Mouse (Mus musculus) myocyte (in vitro differentiated cells): ENCODE measurements around the gene Pcsk2. TPM values are rescaled to one million over a fixed set of nuclear protein-coding genes. Genes with fewer than 3 reads are reported as not detected.

Experiments used
- H3K27me3 ChIP-seq: one replicate; pipeline ENCODE4 v1.6.1; 2011; ENCODE audit not compliant: control insufficient read depth, insufficient read depth, insufficient read length
- H3K36me3 ChIP-seq: one replicate; pipeline ENCODE4 v1.6.1; 2011; ENCODE audit not compliant: control insufficient read depth, insufficient read depth
- H3K4me2 ChIP-seq: one replicate; pipeline ENCODE4 v1.6.1; 2011; ENCODE audit warnings: low read depth, control low read depth
- H3K4me3 ChIP-seq: one replicate; pipeline ENCODE4 v1.5.1; 2011; ENCODE audit warnings: mild to moderate bottlenecking, control low read depth, moderate library complexity
- H3K79me2 ChIP-seq: one replicate; pipeline ENCODE4 v1.6.1; 2011; ENCODE audit not compliant: control insufficient read depth, insufficient read depth
- H3ac ChIP-seq: one replicate; pipeline ENCODE4 v1.6.1; 2011; ENCODE audit not compliant: control insufficient read depth, insufficient read length
- CEBPB ChIP-seq: IDR thresholded peaks from 2 replicates; pipeline ENCODE4 v1.6.1; 2011; ENCODE audit warnings: mild to moderate bottlenecking, moderate library complexity; ENCODE audit not compliant: poor library complexity, insufficient read depth, severe bottlenecking
- E2F4 ChIP-seq: IDR thresholded peaks from one replicate; pipeline ENCODE4 v1.6.1; 2011; ENCODE audit warnings: mild to moderate bottlenecking, control low read depth, moderate library complexity; ENCODE audit not compliant: insufficient read depth
- MAX ChIP-seq: IDR thresholded peaks from one replicate; pipeline ENCODE4 v1.6.1; 2011; ENCODE audit warnings: low read depth, mild to moderate bottlenecking, control low read depth
- MYOD1 ChIP-seq, 3 experiments: IDR thresholded peaks; one replicate each; pipeline ENCODE4 v1.6.1; 2011; ENCODE audit warnings: control low read depth in 2 of 3, low read depth in 2 of 3, mild to moderate bottlenecking in 2 of 3, moderate library complexity in 1 of 3; ENCODE audit not compliant: insufficient read length in 2 of 3, control insufficient read depth in 1 of 3
- MYOG ChIP-seq, 3 experiments: IDR thresholded peaks; one replicate each; pipeline ENCODE4 v1.6.1; 2011; ENCODE audit warnings: control low read depth in 2 of 3, low read depth in 2 of 3, mild to moderate bottlenecking in 2 of 3; ENCODE audit not compliant: insufficient read length in 2 of 3, control insufficient read depth in 1 of 3, insufficient read depth in 1 of 3
- POLR2A ChIP-seq: IDR thresholded peaks from one replicate; pipeline ENCODE4 v1.6.1; 2011; ENCODE audit warnings: low read depth, mild to moderate bottlenecking, control low read depth, moderate library complexity; ENCODE audit not compliant: insufficient read length
- POLR2AphosphoS2 ChIP-seq: IDR thresholded peaks from one replicate; pipeline ENCODE4 v1.6.1; 2011; ENCODE audit warnings: low read depth, control low read depth; ENCODE audit not compliant: insufficient read length
- REST ChIP-seq: IDR thresholded peaks from one replicate; pipeline ENCODE4 v1.6.1; 2011; ENCODE audit warnings: mild to moderate bottlenecking, control low read depth, moderate library complexity; ENCODE audit not compliant: insufficient read depth, insufficient read length
- SRF ChIP-seq: IDR thresholded peaks from one replicate; pipeline ENCODE4 v1.6.1; 2011; ENCODE audit warnings: low read depth; ENCODE audit not compliant: control insufficient read depth, insufficient read length
- TCF12 ChIP-seq: IDR thresholded peaks from one replicate; pipeline ENCODE4 v1.6.1; 2011; ENCODE audit warnings: mild to moderate bottlenecking, control low read depth; ENCODE audit not compliant: poor library complexity, insufficient read depth, severe bottlenecking
- TCF3 ChIP-seq: IDR thresholded peaks from one replicate; pipeline ENCODE4 v1.6.1; 2011; ENCODE audit warnings: low read depth, control low read depth; ENCODE audit not compliant: insufficient read length
- USF1 ChIP-seq: IDR thresholded peaks from one replicate; pipeline ENCODE4 v1.6.1; 2011; ENCODE audit warnings: low read depth, mild to moderate bottlenecking, control low read depth, moderate library complexity
- polyA plus RNA-seq: library from polyadenylated mRNA; unstranded; fragments of >200 nt; fragmentation: generic; extraction: Trizol; gene quantifications from one replicate; pipeline ENCODE4 v1.2.1, GENCODE M21; 2012; ENCODE audit warnings: missing spikeins

Pcsk2 gene
- polyA plus RNA-seq, 1 experiment: 0.01 TPM

DNA sequence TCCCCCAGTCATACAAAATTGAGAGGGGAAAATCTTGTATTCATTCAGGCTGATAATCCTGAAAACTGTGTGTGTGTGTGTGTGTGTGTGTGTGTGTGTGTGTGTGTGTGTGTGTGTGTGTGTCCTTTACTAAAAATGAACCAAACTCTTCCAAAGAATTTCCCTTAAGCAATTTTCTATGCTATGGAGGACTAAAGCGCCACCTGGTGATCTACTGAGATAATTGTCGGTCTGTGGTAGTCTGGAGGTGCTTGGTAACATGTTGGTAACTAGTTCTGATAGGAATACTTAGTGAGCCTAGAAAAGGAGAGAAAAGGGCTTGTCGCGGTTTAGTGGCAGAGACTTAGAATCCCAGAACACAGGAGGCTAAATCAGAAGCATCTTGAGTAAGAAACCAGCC is 230.5 kb downstream of the Pcsk2 start:
- H3K36me3 ChIP-seq: no peaks in the 10 kb centered on the region
- TF ChIP-seq USF1 (no peak), E2F4 (no peak), MYOD1 (IDR thresholded peaks at IDR 0.05; ENCODE audit: control insufficient read depth in 1 of 3, insufficient read length in 2 of 3, low read depth in 2 of 3) (no peak), CEBPB (no peak), POLR2A (no peak), MAX (no peak), SRF (no peak), TCF12 (no peak)
- no peak overlapping the region for H3K4me3 ChIP-seq
- no peak overlapping the region for H3ac ChIP-seq
- H3K4me2 ChIP-seq: no peak overlapping the region
- H3K79me2 ChIP-seq: no peaks in the 10 kb centered on the region
- H3K27me3 ChIP-seq: no peaks in the 10 kb centered on the region

DNA sequence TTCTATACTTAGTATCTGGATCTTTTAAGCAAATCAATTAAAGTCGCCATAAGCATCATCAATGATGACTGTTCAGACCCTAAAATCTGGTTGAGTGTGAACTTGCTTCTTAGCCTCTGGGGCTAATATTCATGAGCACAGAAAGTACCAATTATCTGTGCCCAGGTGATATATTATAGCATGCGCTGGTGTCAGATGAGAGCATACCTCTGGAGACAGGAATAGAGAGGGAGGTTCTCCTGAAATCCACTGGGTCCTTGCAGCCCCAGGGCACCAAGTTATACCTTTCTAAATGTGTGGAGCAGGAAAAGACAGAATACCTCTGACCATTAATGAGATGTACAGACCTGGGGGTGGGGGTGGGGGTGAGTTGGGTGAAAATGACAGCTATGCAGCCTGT is 234.4 kb downstream of the Pcsk2 start:
- Histone ChIP-seq H3K27me3 (no peaks in the 10 kb centered on the region), H3K36me3 (no peaks in the 10 kb centered on the region), H3ac (no peak overlapping the region), H3K4me2 (no peak overlapping the region), H3K79me2 (no peaks in the 10 kb centered on the region), H3K4me3 (no peak overlapping the region)
- no peak for TF ChIP-seq USF1
- no peak for TF ChIP-seq MYOG (IDR thresholded peaks at IDR 0.05; ENCODE audit: control insufficient read depth in 1 of 3, insufficient read depth in 1 of 3, insufficient read length in 2 of 3, low read depth in 2 of 3)
- TF ChIP-seq TCF12: no peak
- no peak for TF ChIP-seq CEBPB
- TF ChIP-seq MYOD1 (IDR thresholded peaks at IDR 0.05; ENCODE audit: control insufficient read depth in 1 of 3, insufficient read length in 2 of 3, low read depth in 2 of 3): no peak
- TF ChIP-seq TCF3: no peak
- TF ChIP-seq SRF: no peak
- no peak for TF ChIP-seq POLR2A
- TF ChIP-seq MAX: no peak
- TF ChIP-seq REST: no peak
- no peak for TF ChIP-seq POLR2AphosphoS2
- no peak for TF ChIP-seq E2F4

DNA sequence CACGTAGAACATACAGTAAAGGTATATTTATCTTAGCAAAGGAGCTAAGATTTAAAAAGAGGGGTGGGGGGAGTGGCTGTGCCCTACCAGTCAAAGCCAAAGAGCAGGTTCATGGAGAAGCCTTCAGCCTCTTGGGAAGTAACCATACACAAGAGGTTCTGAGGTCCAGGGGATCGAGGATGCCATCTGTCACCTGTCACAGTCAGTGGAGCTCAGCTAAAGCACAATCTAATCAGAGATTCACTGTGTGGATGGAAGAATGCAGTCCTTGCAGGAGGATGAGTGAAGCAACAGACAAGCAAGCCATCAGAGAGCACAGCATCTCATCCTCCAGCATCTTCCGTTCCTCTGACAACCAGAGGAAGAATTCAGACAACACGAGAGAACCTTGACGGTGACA is 244.0 kb downstream of the Pcsk2 start:
- H3K4me2 ChIP-seq: no peak overlapping the region
- H3K27me3 ChIP-seq: peaks cover 6% of the 10 kb centered on the region
- no peak overlapping the region for H3ac ChIP-seq
- no peak overlapping the region for H3K4me3 ChIP-seq
- TF ChIP-seq POLR2AphosphoS2 (no peak), USF1 (no peak), TCF12 (no peak), CEBPB (no peak), MYOG (IDR thresholded peaks at IDR 0.05; ENCODE audit: control insufficient read depth in 1 of 3, insufficient read depth in 1 of 3, insufficient read length in 2 of 3, low read depth in 2 of 3) (no peak), REST (no peak), SRF (no peak), POLR2A (no peak), MAX (no peak), TCF3 (no peak), E2F4 (no peak), MYOD1 (IDR thresholded peaks at IDR 0.05; ENCODE audit: control insufficient read depth in 1 of 3, insufficient read length in 2 of 3, low read depth in 2 of 3) (no peak)
- H3K36me3 ChIP-seq: no peaks in the 10 kb centered on the region
- no peaks in the 10 kb centered on the region for H3K79me2 ChIP-seq

DNA sequence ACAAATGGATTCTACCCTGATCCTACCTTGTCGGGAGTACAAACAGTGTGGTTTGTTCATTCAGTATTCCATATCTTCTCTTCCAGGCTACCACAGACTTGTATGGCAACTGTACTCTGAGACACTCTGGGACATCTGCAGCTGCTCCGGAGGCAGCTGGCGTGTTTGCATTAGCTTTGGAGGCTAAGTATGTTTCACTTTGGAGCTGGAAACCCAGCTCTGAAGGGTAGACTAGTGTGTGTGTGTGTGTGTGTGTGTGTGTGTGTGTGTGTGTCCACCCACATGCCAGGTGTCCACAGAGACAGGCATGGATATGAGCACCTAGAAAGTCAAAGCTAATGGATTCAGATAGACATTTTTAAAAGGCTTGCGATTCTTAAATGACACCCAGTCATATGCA is 249.9 kb downstream of the Pcsk2 start:
- no peak overlapping the region for H3ac ChIP-seq
- H3K36me3 ChIP-seq: no peaks in the 10 kb centered on the region
- H3K4me2 ChIP-seq: no peak overlapping the region
- TF ChIP-seq MAX: no peak
- H3K4me3 ChIP-seq: no peak overlapping the region
- H3K27me3 ChIP-seq: peaks cover 6% of the 10 kb centered on the region
- H3K79me2 ChIP-seq: no peaks in the 10 kb centered on the region

DNA sequence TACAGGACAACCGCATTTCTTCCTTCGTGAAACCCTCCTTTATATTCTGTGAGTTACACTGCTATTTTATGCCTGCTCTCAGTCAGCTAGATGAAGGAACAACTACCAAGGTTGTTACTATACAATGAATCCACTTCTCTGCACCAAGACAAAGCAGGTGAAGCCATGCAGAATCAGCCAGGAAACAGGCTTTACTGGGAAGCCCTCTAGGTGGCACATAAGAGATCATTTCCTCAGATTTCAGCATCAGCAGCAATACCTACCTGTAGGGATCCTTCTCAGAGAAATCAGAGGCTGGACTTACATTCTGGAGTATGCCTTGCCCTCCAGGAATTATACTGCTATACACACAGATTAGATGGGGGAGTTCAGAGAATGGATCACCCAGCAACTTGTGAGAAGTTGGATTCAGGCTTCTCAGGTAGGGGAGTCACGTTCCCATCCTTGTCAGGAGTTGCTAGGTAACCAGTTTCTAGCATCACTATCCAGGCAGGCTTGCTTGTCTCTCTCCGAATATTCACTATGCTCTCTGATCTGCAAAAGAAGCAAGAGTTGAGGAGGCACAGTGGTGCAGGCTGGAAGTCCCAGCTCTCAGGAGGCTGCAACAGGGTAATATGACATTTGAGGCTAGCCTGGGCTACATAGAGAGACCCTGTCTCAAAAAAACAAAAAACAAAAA is 250.5 kb downstream of the Pcsk2 start:
- H3K79me2 ChIP-seq: no peaks in the 10 kb centered on the region
- H3K36me3 ChIP-seq: no peaks in the 10 kb centered on the region
- TF ChIP-seq E2F4: no peak
- TF ChIP-seq USF1: no peak
- no peak for TF ChIP-seq REST
- no peak for TF ChIP-seq TCF3
- TF ChIP-seq MYOG (IDR thresholded peaks at IDR 0.05; ENCODE audit: control insufficient read depth in 1 of 3, insufficient read depth in 1 of 3, insufficient read length in 2 of 3, low read depth in 2 of 3): no peak
- TF ChIP-seq POLR2AphosphoS2: no peak
- H3K4me2 ChIP-seq: no peak overlapping the region
- H3K27me3 ChIP-seq: peaks cover 6% of the 10 kb centered on the region
- no peak overlapping the region for H3ac ChIP-seq
- no peak overlapping the region for H3K4me3 ChIP-seq
